Mouse (Mus musculus) fat pad, adult 2 months (tissue): ENCODE measurements around the gene Nell1.

Source experiments
- DNase-seq: peaks from one replicate; pipeline ENCODE4 v3.0.0-alpha.2; 2011; ENCODE audit warnings: low read depth, low spot score; ENCODE audit errors: extremely low read depth

The Nell1 gene

DNA sequence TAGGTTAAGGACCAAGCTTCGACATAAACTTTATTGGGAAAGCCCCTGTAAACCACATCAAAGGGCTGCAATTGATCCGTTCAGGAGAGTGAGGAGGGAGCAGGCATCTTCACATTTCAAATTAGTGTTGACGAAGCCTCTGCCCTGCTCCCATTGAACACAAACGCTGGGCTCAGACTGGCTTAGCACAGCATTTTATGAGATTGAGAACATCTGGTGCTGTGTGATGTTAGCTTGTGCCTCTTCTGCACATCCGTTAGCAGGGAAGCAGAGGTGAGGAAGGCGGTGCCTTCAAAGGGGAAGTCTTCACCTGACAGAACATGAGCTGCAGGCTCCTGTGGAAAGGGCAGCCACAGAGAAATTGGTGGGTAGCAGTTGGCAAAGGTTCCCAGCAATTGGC is 66.4 kb downstream of the Nell1 start:
- no peak for DNase-seq

DNA sequence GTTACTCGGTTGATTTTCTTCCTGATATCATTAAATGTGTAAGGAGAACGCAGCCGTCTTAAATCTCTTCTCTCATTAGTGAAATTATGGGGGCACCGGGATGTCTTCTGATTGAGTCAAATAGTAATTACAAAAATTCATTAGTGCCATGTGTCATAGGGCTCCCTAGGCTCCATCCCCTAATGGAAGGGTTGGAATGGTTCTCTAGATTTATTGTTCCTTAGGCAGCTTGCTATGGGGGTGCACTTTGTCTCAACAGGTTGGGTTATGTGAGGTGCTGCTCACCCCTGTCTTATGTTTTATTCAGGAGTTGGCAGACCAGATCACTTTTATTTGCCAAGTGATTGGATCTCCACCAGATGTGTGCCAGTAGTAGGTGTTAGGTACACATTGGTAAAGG is 75.5 kb downstream of the Nell1 start:
- no peak for DNase-seq

DNA sequence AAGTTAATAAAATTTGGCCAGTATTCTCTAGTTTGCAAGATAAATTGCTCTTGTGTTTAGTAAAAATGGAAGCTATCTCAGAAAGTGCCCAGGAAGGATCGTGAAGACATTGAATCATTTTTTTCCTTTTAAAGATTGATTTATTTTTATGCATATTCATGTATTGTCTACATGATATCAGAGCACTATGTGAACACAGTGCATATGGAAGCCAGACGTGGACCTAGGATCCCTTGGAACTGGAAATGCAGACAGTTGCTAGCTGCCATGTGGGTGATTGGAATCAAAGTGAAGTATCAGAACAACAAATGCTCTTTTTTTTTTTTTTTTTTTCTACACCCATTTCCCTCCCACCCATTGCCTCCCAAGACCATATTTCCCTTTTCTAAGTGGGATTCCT is 79.0 kb downstream of the Nell1 start:
- DNase-seq = no peak

DNA sequence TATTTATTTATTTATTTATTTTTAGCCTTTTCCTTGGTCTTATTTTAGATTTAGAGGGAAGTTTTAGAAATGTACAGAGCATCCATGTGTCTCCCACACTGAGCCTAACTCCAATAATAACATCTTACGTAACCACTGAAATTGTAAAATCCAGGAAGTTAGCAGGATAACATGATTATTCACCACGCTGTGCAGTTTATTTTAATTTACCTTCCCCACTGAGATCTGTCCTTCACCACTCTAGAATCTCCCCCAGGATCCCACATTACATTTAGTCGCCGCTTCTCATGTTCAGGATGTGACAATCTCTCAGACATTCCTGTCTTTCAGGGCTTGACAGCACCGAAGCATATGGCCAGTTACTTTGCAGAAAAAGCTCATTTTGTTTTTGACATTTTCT is 119.8 kb downstream of the Nell1 start:
- no peak for DNase-seq

GRCm38 (mm10) chr7:50105612-50106321 is 131.1 kb downstream of the Nell1 start:
- no peak for DNase-seq

GRCm38 (mm10) chr7:50107261-50107660 is 132.6 kb downstream of the Nell1 start:
- no peak for DNase-seq

DNA sequence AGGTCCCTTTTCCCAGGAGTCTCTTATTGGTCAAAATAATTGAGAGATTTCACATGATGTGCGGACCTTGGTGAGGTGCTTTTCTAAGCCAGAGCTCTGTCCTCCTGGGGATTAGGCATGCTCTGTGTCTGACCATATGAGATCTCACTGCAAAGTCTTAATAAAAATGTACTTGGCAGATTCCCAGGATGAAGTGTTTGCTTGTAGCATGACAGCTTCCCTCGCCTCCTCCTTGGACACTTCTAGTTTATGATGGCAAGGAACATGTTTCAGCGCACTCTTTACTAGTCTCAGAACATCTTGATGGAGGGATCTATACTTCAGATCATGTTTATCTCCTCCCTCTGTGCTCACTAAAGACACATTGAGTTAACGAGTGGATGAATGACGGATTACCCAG is 143.7 kb downstream of the Nell1 start:
- DNase-seq = no peak

- DNase-seq = no peak
Observed at GRCm38 (mm10) chr7:50137706-50138105, 163.0 kb downstream of the Nell1 start.

DNA sequence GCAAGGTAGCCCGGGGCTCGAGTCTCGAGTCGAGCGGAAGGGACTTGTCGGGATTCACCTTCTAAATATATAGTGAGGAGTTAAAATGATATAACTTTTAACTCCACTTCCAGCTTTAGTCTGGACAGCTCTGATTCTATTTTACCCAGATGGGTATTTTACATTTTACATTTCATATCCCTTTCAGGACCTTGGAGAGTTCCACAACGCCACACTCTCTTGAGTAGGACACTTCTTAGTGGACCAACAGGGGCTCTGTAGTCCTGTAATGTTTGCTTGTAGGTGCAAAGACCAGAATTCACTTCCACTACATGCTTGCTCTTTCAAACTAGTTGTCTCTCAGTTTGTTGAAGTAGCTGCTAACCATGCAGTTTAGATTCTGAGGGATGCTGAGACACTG is 174.7 kb downstream of the Nell1 start:
- DNase-seq = no peak

DNA sequence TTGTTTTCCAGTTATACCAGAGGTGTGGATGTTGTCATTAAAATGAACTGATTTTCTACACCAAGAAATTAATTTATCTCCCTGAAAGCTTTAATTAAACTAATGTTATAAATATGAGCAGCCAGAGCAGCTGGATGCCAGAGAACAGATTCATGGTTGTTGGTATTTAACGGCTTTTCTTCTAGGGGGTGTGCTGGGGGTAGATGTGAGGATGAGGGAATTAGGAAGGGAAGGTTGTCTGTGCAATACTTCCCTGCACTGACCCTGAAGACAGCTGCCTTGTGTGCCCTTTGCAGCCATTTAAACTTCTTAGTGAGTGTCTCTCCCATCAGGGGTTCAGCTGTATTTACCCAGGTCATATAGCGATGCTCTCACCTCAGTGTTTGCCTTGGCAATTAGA is 176.2 kb downstream of the Nell1 start:
- no peak for DNase-seq

GRCm38 (mm10) chr7:50153618-50154017 is 179.0 kb downstream of the Nell1 start:
- no peak for DNase-seq

- no peak for DNase-seq
Observed at GRCm38 (mm10) chr7:50162602-50163001, 187.9 kb downstream of the Nell1 start.

DNA sequence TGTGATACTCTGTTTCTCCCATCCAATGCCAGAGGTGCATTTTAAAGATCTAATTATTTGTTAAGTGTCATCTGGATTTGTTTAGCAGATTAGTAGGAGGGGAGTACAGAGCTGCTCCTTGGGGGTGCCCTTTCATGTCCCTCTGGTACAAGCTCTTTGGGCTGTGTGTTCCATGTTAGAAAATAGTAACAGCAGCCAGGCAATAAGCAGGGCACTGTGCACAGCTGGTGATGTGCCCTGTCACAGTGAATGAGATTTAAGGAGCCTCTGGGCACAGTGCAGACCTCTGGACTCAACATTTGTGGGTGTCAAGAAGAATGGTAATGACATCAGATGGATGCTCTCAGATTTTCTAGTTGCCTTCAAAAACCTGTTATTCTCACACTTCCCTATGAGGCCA is 194.1 kb downstream of the Nell1 start:
- DNase-seq = no peak

DNA sequence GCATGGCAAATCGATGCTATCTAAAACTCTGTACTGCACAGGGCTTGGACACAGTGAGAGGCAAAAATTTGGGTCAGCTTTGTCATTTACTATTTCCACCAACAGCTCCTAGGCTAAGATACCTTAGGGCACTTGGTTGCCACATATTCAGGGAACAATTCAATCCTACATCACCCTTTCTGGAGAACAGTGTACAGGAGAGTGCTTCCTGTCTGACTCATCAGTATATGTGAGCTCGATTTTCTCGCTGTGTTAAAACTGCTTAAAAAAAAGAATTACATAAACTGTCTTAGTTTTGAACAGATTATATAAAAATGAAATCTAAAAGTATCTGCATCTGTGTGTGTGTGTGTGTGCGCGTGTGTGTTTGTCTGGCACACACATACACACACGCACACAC is 211.6 kb downstream of the Nell1 start:
- no peak for DNase-seq

- no peak for DNase-seq
Observed at GRCm38 (mm10) chr7:50193955-50194354, 219.3 kb downstream of the Nell1 start.

- DNase-seq = no peak
Observed at GRCm38 (mm10) chr7:50195080-50195611, 220.5 kb downstream of the Nell1 start.

DNA sequence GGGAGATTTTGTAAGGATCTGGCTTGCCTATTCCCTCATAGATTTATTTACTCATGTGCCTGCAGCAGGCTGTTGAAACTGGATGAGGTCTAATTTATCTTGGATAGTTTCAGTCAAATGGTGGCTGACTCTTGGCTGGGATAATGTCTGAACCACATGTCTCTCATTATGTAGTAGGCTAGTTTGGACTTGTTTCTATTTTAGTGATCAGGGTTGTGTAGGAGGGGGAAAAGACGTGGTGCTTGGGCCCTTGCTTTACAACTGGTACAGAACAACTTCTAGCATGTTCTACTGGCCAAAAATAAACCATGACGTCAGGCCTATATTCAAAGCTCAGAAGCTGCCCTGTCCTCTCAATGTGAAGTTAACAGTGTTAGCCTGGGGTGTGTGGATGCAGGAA is 230.6 kb downstream of the Nell1 start:
- peak; percentile 65 for DNase-seq

DNA sequence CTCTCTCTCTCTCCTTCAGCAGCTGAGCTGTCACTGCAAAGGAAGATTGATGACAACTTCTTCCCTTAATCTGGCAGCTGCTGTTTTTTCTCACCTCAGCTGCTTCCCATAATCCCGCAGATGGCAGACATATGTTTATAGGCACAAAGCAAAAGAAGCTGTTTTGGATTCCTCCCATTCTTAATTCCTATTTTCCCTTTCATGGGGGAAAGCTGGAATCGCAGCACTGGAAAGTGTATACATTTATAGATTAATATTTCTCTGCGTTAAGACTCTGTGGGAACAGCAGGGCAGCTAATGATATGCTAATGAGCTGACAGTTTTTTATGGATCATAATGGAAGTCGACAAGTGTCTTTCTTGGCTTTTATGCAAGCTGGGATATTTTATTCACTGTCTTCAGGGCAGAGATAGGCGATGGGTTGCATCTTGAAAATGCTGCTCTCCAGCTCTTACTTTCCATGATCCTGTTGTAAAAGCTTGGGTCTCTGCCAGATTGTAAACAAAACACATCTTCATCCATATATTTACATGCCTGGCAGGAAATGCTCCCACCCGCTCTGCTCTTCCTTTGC is 236.1 kb downstream of the Nell1 start:
- DNase-seq = no peak

DNA sequence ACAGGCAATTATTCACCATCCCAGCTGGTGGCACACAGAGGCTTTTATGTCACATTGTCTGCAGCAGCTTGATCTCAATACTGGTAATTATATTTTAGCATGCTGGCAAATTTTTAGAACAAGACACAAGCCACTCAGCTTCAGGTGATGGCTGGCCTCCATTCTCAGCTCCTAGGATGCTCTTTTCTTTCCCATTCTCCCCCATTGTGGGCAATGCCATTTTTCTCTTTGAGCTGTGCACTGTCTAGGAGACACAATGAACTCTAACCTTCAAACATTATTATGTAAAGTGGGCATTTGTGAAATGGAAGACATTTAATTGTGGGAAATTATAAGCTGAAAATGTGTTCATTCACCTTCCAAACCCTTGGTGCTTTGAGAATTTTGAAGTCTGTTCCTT is 247.2 kb downstream of the Nell1 start:
- DNase-seq = no peak

GRCm38 (mm10) chr7:50226621-50227020 is 252.0 kb downstream of the Nell1 start:
- DNase-seq = no peak

- no peak for DNase-seq
Observed at GRCm38 (mm10) chr7:50228273-50228672, 253.6 kb downstream of the Nell1 start.

- DNase-seq = no peak
Observed at GRCm38 (mm10) chr7:50241213-50241612, 266.5 kb downstream of the Nell1 start.
